Mouse (Mus musculus): ENCODE measurements around the gene Psmd13. TPM values are rescaled to one million over a fixed set of nuclear protein-coding genes. Genes with fewer than 3 reads are reported as not detected.

The Psmd13 gene
- polyA plus RNA-seq, 1 experiment from 2014 or later: 302 TPM

DNA sequence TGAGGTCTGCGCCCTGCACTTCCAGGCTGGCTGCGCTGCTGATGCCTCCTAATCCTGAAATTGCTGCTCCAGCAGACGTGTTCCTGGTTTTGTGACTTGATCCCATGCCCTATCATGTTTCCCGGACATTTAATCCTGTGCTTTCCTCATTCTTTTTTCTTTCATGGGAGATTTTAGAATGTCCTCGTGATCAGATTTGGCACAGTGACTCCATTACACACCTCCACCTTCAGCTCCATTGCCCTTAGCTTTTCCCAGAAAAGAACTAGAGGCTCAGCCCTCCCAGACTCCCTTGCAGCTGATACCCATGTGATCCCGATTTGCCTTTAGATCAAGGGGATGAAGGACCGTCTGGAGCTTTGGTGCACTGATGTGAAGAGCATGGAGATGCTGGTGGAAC, 16.1 kb downstream of the Psmd13 start:
- no peak overlapping the region for H3K4me3 ChIP-seq (replicated peaks)
- H3K27me3 ChIP-seq: no peaks in the 10 kb centered on the region
- H3K9ac ChIP-seq (replicated peaks): no peak overlapping the region
- WGBS: 91% methylated on average over 7 of the region's 7 CpGs
- no peak for ATAC-seq
- H3K36me3 ChIP-seq: peaks cover 68% of the 10 kb centered on the region
- H3K27ac ChIP-seq: no peak overlapping the region
- no peaks in the 10 kb centered on the region for H3K4me1 ChIP-seq (replicated peaks)
- H3K4me2 ChIP-seq (replicated peaks): no peak overlapping the region
- no peaks in the 10 kb centered on the region for H3K9me3 ChIP-seq

DNA sequence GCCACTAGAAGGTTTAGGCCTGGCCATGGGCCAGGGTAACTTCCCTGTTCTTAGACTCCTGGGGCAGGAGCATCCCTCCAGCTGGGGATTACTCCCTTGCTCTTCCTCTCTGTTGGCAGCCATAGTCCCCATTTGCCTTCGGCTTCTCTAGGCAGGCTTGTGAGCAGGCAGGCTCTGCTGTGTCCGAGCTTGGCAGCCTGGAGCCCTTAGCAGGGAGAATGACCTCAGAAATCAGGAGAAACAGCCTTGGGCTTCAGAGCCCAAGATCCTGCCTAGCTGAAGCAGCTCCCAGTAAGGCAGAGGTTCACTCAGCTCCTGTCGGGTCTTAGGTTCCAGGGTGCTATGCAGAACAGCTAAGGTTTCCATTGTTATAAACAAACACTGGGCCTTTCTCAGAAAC, 17.4 kb downstream of the Psmd13 start:
- Histone ChIP-seq H3K4me1 (replicated peaks) (no peaks in the 10 kb centered on the region; the same call in 1 of the 2 replicates), H3K27me3 (no peaks in the 10 kb centered on the region), H3K36me3 (peaks cover 56% of the 10 kb centered on the region), H3K27ac (no peak overlapping the region), H3K4me2 (replicated peaks) (no peak overlapping the region), H3K4me3 (replicated peaks) (no peak overlapping the region), H3K9me3 (no peaks in the 10 kb centered on the region), H3K9ac (replicated peaks) (no peak overlapping the region)
- ATAC-seq: no peak
- WGBS: 81% methylated on average over 3 of the region's 3 CpGs

GRCm38 (mm10) chr7:140900220-140900619, 18.5 kb downstream of the Psmd13 start, which contains the start of gene Cox8b:
TSS of gene Cox8b (minus strand) at chr7:140900446.
- ATAC-seq: no peak
- Histone ChIP-seq H3K4me1 (replicated peaks) (no peaks in the 10 kb centered on the region; the same call in 1 of the 2 replicates), H3K4me2 (replicated peaks) (no peak within 1 kb of the TSS), H3K9ac (replicated peaks) (no peak within 1 kb of the TSS), H3K27ac (no peak within 1 kb of the TSS), H3K4me3 (replicated peaks) (no peak within 1 kb of the TSS), H3K9me3 (no peaks in the 10 kb centered on the region), H3K36me3 (peaks cover 46% of the 10 kb centered on the region), H3K27me3 (no peaks in the 10 kb centered on the region)
- WGBS: 83% methylated on average over 10 of the region's 10 CpGs

DNA sequence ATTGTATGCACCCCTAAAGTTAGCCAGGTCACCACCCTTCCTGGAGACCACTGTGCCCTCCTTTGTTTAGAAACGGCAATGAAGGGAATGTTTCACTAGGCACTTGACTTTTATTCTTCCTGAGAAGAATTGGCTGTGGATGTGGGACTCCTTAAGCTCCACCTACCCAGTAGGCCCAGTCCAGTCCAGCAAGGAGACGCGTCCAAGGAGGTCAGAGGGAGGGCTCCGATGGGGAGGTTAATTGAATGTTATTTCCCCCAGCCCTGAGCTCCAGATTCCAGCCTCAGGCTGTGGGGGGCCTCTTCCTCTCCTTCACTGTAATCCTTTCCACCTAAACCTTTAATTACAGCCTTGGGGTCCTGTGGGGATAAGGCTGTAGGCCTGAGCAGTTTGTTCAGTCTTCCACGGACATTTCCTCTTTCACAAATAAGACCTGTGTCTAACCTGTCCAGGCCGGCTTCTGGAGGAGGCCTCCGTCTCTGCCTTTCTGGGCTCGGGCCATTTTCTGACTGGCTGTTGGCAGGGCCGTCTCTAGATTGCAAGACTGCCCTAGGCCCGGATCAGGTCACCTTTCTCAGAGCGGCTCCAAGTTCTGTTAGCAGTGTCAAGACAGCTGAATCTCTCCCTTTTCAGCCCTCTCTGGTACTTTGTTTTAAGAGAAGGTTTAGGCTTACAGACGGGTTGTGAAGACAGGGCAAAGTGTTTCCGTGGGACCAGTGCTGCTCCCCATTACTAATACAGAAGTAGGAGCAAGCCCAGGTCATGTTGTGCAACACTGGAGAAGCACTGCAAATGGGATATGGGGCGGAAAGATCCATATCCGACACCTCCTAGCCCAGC, 20.5 kb downstream of the Psmd13 start:
- Histone ChIP-seq H3K9me3 (no peaks in the 10 kb centered on the region), H3K36me3 (peaks cover 31% of the 10 kb centered on the region), H3K4me3 (replicated peaks) (no peak overlapping the region), H3K9ac (replicated peaks) (no peak overlapping the region), H3K27me3 (no peaks in the 10 kb centered on the region), H3K4me1 (replicated peaks) (no peaks in the 10 kb centered on the region; the same call in 1 of the 2 replicates), H3K4me2 (replicated peaks) (no peak overlapping the region), H3K27ac (no peak overlapping the region)
- ATAC-seq: no peak
- 80% methylated on average over 15 of the region's 15 CpGs for WGBS

DNA sequence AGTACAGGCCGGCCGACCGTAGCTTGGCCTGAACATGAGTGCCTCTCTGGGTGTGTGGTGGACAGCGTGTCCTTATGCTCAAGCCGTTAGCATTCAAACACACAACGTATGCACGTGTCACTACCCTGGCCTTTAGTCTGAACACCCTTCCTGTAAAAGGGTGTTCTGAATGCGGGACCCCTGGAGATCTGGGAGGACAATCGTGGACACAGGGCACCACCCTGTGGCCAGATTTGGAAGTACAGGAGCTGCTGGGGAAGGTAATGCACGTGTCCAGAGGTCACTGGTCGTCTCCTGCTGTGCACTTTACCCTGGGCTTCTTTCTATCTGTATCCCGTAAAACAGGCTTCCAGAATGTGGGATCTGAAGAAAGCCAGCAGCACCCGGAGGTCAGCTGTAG, 21.4 kb downstream of the Psmd13 start:
- Histone ChIP-seq H3K4me1 (replicated peaks) (no peaks in the 10 kb centered on the region; the same call in 1 of the 2 replicates), H3K4me2 (replicated peaks) (no peak overlapping the region), H3K9ac (replicated peaks) (0 out of 2 replicates have a peak overlapping the region, but pooled peaks have one; percentile 16), H3K27me3 (no peaks in the 10 kb centered on the region), H3K4me3 (replicated peaks) (no peak overlapping the region), H3K36me3 (peaks cover 22% of the 10 kb centered on the region), H3K27ac (no peak overlapping the region), H3K9me3 (no peaks in the 10 kb centered on the region)
- peak; percentile 73 for ATAC-seq
- WGBS: 22% methylated on average over 13 of the region's 13 CpGs

GRCm38 (mm10) chr7:140905642-140906081, 23.9 kb downstream of the Psmd13 start:
- H3K36me3 ChIP-seq: no peaks in the 10 kb centered on the region
- H3K27me3 ChIP-seq: no peaks in the 10 kb centered on the region
- WGBS: 89% methylated on average over 2 of the region's 2 CpGs
- H3K9ac ChIP-seq (replicated peaks): no peak overlapping the region
- H3K27ac ChIP-seq: no peak overlapping the region
- H3K4me1 ChIP-seq (replicated peaks): peaks cover 4% of the 10 kb centered on the region
- H3K9me3 ChIP-seq: no peaks in the 10 kb centered on the region
- ATAC-seq: no peak
- H3K4me3 ChIP-seq (replicated peaks): no peak overlapping the region
- H3K4me2 ChIP-seq (replicated peaks): no peak overlapping the region

- Histone ChIP-seq H3K9me3 (no peaks in the 10 kb centered on the region), H3K27me3 (peaks cover 3% of the 10 kb centered on the region; the same call in 1 of the 2 replicates), H3K4me3 (replicated peaks) (no peak overlapping the region), H3K4me1 (replicated peaks) (peaks cover 4% of the 10 kb centered on the region), H3K9ac (replicated peaks) (no peak overlapping the region), H3K36me3 (no peaks in the 10 kb centered on the region), H3K27ac (no peak overlapping the region), H3K4me2 (replicated peaks) (no peak overlapping the region)
- ATAC-seq: no peak
- 90% methylated on average over 13 of the region's 13 CpGs for WGBS
Measured at GRCm38 (mm10) chr7:140907131-140907530, 25.4 kb downstream of the Psmd13 start.

- 81% methylated on average over 7 of the region's 7 CpGs for WGBS
- no peak for ATAC-seq
Measured at GRCm38 (mm10) chr7:140907697-140908096, 25.9 kb downstream of the Psmd13 start.

GRCm38 (mm10) chr7:140908181-140908580, 26.4 kb downstream of the Psmd13 start:
- Histone ChIP-seq H3K4me2 (replicated peaks) (no peak overlapping the region; the same call in 1 of the 2 replicates), H3K36me3 (no peaks in the 10 kb centered on the region), H3K4me3 (replicated peaks) (no peak overlapping the region), H3K27ac (no peak overlapping the region), H3K9me3 (no peaks in the 10 kb centered on the region), H3K27me3 (peaks cover 3% of the 10 kb centered on the region; the same call in 1 of the 2 replicates), H3K4me1 (replicated peaks) (peaks cover 4% of the 10 kb centered on the region), H3K9ac (replicated peaks) (no peak overlapping the region)
- WGBS: 54% methylated on average over 7 of the region's 7 CpGs
- ATAC-seq: peak; percentile 12; the same call in 1 of the 2 replicates

More at GRCm38 (mm10) chr7:140907697-140908096, 25.9 kb downstream of the Psmd13 start:
- Histone ChIP-seq H3K9me3 (no peaks in the 10 kb centered on the region), H3K36me3 (no peaks in the 10 kb centered on the region), H3K27ac (no peak overlapping the region), H3K4me1 (replicated peaks) (peaks cover 4% of the 10 kb centered on the region), H3K4me3 (replicated peaks) (no peak overlapping the region), H3K4me2 (replicated peaks) (no peak overlapping the region), H3K9ac (replicated peaks) (no peak overlapping the region), H3K27me3 (peaks cover 3% of the 10 kb centered on the region; the same call in 1 of the 2 replicates)

GRCm38 (mm10) chr7:140908634-140909107, 26.9 kb downstream of the Psmd13 start:
- Histone ChIP-seq H3K4me3 (replicated peaks) (peak overlapping the region; percentile 38), H3K4me1 (replicated peaks) (peaks cover 4% of the 10 kb centered on the region), H3K4me2 (replicated peaks) (peak overlapping the region; percentile 63), H3K9me3 (no peaks in the 10 kb centered on the region), H3K36me3 (no peaks in the 10 kb centered on the region), H3K27ac (no peak overlapping the region), H3K27me3 (peaks cover 3% of the 10 kb centered on the region; the same call in 1 of the 2 replicates), H3K9ac (replicated peaks) (no peak overlapping the region; the same call in 1 of the 2 replicates)
- 3% methylated on average over 19 of the region's 19 CpGs for WGBS
- peak; percentile 83 for ATAC-seq

DNA sequence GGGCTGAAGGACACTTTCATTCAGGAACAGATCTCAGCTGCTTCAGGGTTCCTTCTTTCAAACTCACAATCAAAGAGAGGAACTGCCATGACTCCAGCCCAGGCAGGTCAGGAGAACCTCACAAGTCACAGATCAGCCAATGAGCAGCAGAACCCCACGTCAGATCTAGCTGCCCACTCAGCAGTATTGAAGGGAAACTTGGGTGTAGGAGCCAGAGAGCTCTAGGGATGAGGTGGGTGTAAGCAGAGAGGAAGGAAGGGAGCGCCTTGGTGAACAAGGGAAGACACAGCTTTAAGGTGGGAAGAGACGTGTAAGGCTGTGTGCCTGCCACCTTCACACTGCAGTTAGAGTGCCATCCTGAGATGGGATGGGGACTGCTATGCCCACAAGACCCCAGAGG, 30.5 kb downstream of the Psmd13 start:
- Histone ChIP-seq H3K36me3 (no peaks in the 10 kb centered on the region), H3K4me2 (replicated peaks) (no peak overlapping the region), H3K4me1 (replicated peaks) (peaks cover 4% of the 10 kb centered on the region), H3K9ac (replicated peaks) (no peak overlapping the region), H3K4me3 (replicated peaks) (no peak overlapping the region), H3K27me3 (peaks cover 3% of the 10 kb centered on the region; the same call in 1 of the 2 replicates), H3K27ac (no peak overlapping the region), H3K9me3 (no peaks in the 10 kb centered on the region)
- no peak for ATAC-seq
- 68% methylated on average over 3 of the region's 3 CpGs for WGBS

GRCm38 (mm10) chr7:140912846-140913482, 31.2 kb downstream of the Psmd13 start:
- H3K4me2 ChIP-seq (replicated peaks): no peak overlapping the region
- no peak overlapping the region for H3K9ac ChIP-seq (replicated peaks)
- H3K9me3 ChIP-seq: no peaks in the 10 kb centered on the region
- no peak for ATAC-seq
- peaks cover 4% of the 10 kb centered on the region for H3K4me1 ChIP-seq (replicated peaks)
- WGBS: 81% methylated on average over 5 of the region's 5 CpGs
- H3K27ac ChIP-seq: no peak overlapping the region
- H3K4me3 ChIP-seq (replicated peaks): no peak overlapping the region
- H3K27me3 ChIP-seq: peaks cover 3% of the 10 kb centered on the region; the same call in 1 of the 2 replicates
- H3K36me3 ChIP-seq: no peaks in the 10 kb centered on the region
